16 mouse cellular contexts compared by ENCODE assay signal in the genomic region with DNA sequence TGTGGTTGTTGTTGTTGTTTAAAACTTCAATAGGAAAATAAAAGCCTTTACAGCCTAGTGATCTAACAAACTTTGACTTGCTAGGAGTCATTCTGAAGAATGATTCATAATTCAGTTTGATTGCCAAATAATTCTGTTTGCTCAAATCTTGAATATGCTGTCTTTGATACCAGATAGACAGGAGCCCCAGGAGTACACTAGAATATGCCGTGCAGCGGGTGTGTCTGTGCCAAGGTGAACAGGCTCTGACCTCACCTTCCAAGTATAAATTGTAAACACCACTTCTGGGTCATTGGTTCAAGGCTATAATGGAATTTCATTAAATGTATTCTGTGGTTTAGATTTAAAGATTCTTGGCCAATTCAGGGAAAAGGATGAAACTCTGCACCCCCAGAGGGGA.
A peak's percentile ranks its signal among the peaks of the same experiment; 100 is the strongest.
DNase-seq lines count a peak whose midpoint lies in the region; ATAC-seq and TF ChIP-seq lines count a peak whose summit lies in the region.
"Had no signal": no experiment of that assay in that cellular context is flagged by ENCODE, and none has a peak within 500 bp of the region (broad histone marks: within the 10 kb centered on the region; RNA-seq: fewer than 3 reads in every experiment).

No protein-coding gene starts in this region.

- peaks cover 76% of the 10 kb centered on the region for H3K4me1 ChIP-seq in kidney, embryonic 16.5 days (ENCODE audit: insufficient read depth, low read length)
- H3K4me1 ChIP-seq in lung, postnatal 0 days (ENCODE audit: insufficient read depth, low read depth, low read length): peaks cover 17% of the 10 kb centered on the region
- H3K4me1 ChIP-seq in liver, postnatal 0 days (ENCODE audit: insufficient read depth): peaks cover 67% of the 10 kb centered on the region
- H3K4me1 ChIP-seq in midbrain, postnatal 0 days (ENCODE audit: insufficient read depth, low read length): peaks cover 10% of the 10 kb centered on the region; the same call in 1 of the 2 replicates

- H3K9me3 ChIP-seq in kidney, embryonic 16.5 days (ENCODE audit: low read length): no peaks in the 10 kb centered on the region
- H3K9me3 ChIP-seq in lung, postnatal 0 days (ENCODE audit: low read length): no peaks in the 10 kb centered on the region
- no peaks in the 10 kb centered on the region for H3K9me3 ChIP-seq in liver, postnatal 0 days (ENCODE audit: low read length)
- H3K9me3 ChIP-seq in midbrain, postnatal 0 days (ENCODE audit: low read length): no peaks in the 10 kb centered on the region
- H3K9me3 ChIP-seq: forebrain, embryonic 10.5 days; heart, embryonic 13.5 days; hindbrain, embryonic 13.5 days; midbrain, embryonic 12.5 days; neural tube, embryonic 12.5 days had no signal

- 0 out of 2 replicates have a peak, but pooled peaks have one; percentile 9 for TF ChIP-seq EP300 in lung, postnatal 0 days (IDR thresholded peaks at IDR 0.05)
- no peak for TF ChIP-seq EP300 in liver, postnatal 0 days (IDR thresholded peaks at IDR 0.05; ENCODE audit: low read depth)

- H3K4me3 ChIP-seq in kidney, embryonic 16.5 days (ENCODE audit: low read length): no peak overlapping the region
- H3K4me3 ChIP-seq in lung, postnatal 0 days (ENCODE audit: low read depth, low read length): no peak overlapping the region
- H3K4me3 ChIP-seq in liver, postnatal 0 days (ENCODE audit: low read depth, low read length): no peak overlapping the region
- no peak overlapping the region for H3K4me3 ChIP-seq in midbrain, postnatal 0 days (ENCODE audit: low read depth, low read length)
- H3K4me3 ChIP-seq: forebrain, embryonic 10.5 days; heart, embryonic 13.5 days; hindbrain, embryonic 13.5 days; midbrain, embryonic 12.5 days; neural tube, embryonic 12.5 days had no signal

- ATAC-seq in kidney, embryonic 16.5 days (ENCODE audit: low FRiP score, low TSS enrichment): no peak
- ATAC-seq in lung, postnatal 0 days: peak; percentile 26; the same call in 1 of the 2 replicates
- peak; percentile 26; the same call in 1 of the 2 replicates for ATAC-seq in liver, postnatal 0 days
- no peak for ATAC-seq in midbrain, postnatal 0 days (ENCODE audit: low FRiP score)
- ATAC-seq: inflammation-experienced regulatory T-cells, adult 6 months had no signal

- H3K9ac ChIP-seq in kidney, embryonic 16.5 days (replicated peaks; ENCODE audit: low read length): no peak overlapping the region
- no peak overlapping the region for H3K9ac ChIP-seq in lung, postnatal 0 days (replicated peaks; ENCODE audit: low read depth)
- H3K9ac ChIP-seq in liver, postnatal 0 days (replicated peaks): no peak overlapping the region
- no peak overlapping the region for H3K9ac ChIP-seq in midbrain, postnatal 0 days (replicated peaks; ENCODE audit: low read length, poor library complexity, severe bottlenecking)
- H3K9ac ChIP-seq: heart, embryonic 13.5 days; hindbrain, embryonic 13.5 days; liver, embryonic 14.5 days; midbrain, embryonic 12.5 days; neural tube, embryonic 12.5 days had no signal

- peak overlapping the region; percentile 46 for H3K27ac ChIP-seq in kidney, embryonic 16.5 days (ENCODE audit: low read length)
- H3K27ac ChIP-seq in lung, postnatal 0 days (ENCODE audit: low read length): peak overlapping the region; percentile 69; the same call in 1 of the 2 replicates
- peak overlapping the region; percentile 88 for H3K27ac ChIP-seq in liver, postnatal 0 days (ENCODE audit: low read depth)
- no peak overlapping the region for H3K27ac ChIP-seq in midbrain, postnatal 0 days (ENCODE audit: low read depth, low read length)
- H3K27ac ChIP-seq: forebrain, embryonic 10.5 days; liver, embryonic 14.5 days; midbrain, embryonic 12.5 days; neural tube, embryonic 12.5 days had no signal

- H3K27me3 ChIP-seq in kidney, embryonic 16.5 days (ENCODE audit: insufficient read depth, low read length): no peaks in the 10 kb centered on the region
- H3K27me3 ChIP-seq in lung, postnatal 0 days (replicated peaks; ENCODE audit: insufficient read depth, low read length): no peaks in the 10 kb centered on the region
- H3K27me3 ChIP-seq in liver, postnatal 0 days (ENCODE audit: insufficient read depth, low read length): no peaks in the 10 kb centered on the region
- no peaks in the 10 kb centered on the region for H3K27me3 ChIP-seq in midbrain, postnatal 0 days (ENCODE audit: insufficient read depth, low read length)
- H3K27me3 ChIP-seq: heart, embryonic 13.5 days; hindbrain, embryonic 13.5 days; midbrain, embryonic 12.5 days; neural tube, embryonic 12.5 days had no signal

- H3K4me2 ChIP-seq in kidney, embryonic 16.5 days (replicated peaks; ENCODE audit: low read depth, low read length): no peak overlapping the region
- H3K4me2 ChIP-seq in lung, postnatal 0 days (replicated peaks; ENCODE audit: low read depth, low read length): no peak overlapping the region
- H3K4me2 ChIP-seq in liver, postnatal 0 days (ENCODE audit: low read depth, low read length): no peak overlapping the region
- H3K4me2 ChIP-seq in midbrain, postnatal 0 days (ENCODE audit: low read depth, low read length, poor library complexity, severe bottlenecking): no peak overlapping the region
- H3K4me2 ChIP-seq: heart, embryonic 13.5 days; hindbrain, embryonic 13.5 days; midbrain, embryonic 12.5 days; neural tube, embryonic 12.5 days had no signal

- no peak for TF ChIP-seq CTCF in lung, postnatal 0 days (IDR thresholded peaks at IDR 0.05)
- no peak for TF ChIP-seq CTCF in liver, postnatal 0 days (IDR thresholded peaks at IDR 0.05; ENCODE audit: low read depth)
- TF ChIP-seq CTCF in midbrain, postnatal 0 days (IDR thresholded peaks at IDR 0.05): no peak

- no peaks in the 10 kb centered on the region for H3K36me3 ChIP-seq in kidney, embryonic 16.5 days (ENCODE audit: insufficient read depth, low read length)
- H3K36me3 ChIP-seq in lung, postnatal 0 days (ENCODE audit: insufficient read depth, low read length): no peaks in the 10 kb centered on the region
- H3K36me3 ChIP-seq in liver, postnatal 0 days (replicated peaks; ENCODE audit: insufficient read depth, low read length): no peaks in the 10 kb centered on the region
- no peaks in the 10 kb centered on the region for H3K36me3 ChIP-seq in midbrain, postnatal 0 days (ENCODE audit: insufficient read depth, low read length)
- H3K36me3 ChIP-seq: forebrain, embryonic 10.5 days; heart, embryonic 13.5 days; hindbrain, embryonic 13.5 days; midbrain, embryonic 12.5 days; neural tube, embryonic 12.5 days had no signal

- no peak for DNase-seq in kidney, postnatal 4 days
- peak; percentile 67 for DNase-seq in lung, postnatal 0 days (ENCODE audit: low spot score)
- no peak for DNase-seq in lung, postnatal 14 days
- DNase-seq in liver, postnatal 0 days: no peak
- DNase-seq in adrenal gland, adult 8-10 months: no peak
- DNase-seq in midbrain, postnatal 0 days (ENCODE audit: low spot score): no peak
- DNase-seq: adrenal gland, adult 2 months; thymus, adult 2 months had no signal

- WGBS in kidney, embryonic 16.5 days: 50% methylated on average over 2 of the region's 2 CpGs
- 36% methylated on average over 2 of the region's 2 CpGs for WGBS in lung, postnatal 0 days
- WGBS in liver, postnatal 0 days (ENCODE audit: insufficient replicate concordance): 57% methylated on average over 2 of the region's 2 CpGs
- WGBS in midbrain, postnatal 0 days: 86% methylated on average over 2 of the region's 2 CpGs

Comparison
In these comparisons a context has a peak if more than half of its experiments do, and no peak if none do; other contexts are left out.
1. ATAC-seq: peak in lung, postnatal 0 days (single experiment) and liver, postnatal 0 days (single experiment); none in kidney, embryonic 16.5 days (single experiment) and midbrain, postnatal 0 days (single experiment).